Mouse (Mus musculus) gastrocnemius, postnatal 4 days (tissue): ENCODE measurements around the gene Rpp25. TPM values are rescaled to one million over a fixed set of nuclear protein-coding genes. Genes with fewer than 3 reads are reported as not detected.

Source experiments
- DNase-seq, 2 experiments: peaks; one replicate each; pipeline ENCODE4 v3.0.0; 2021 to 2022; ENCODE audit warnings: low spot score in 2 of 2, mixed read lengths in 2 of 2
- total RNA-seq, 2 experiments: library from RNA; stranded (reverse); gene quantifications; 2 replicates each; pipeline ENCODE4 v1.2.3; 2021

Gene Rpp25
- total RNA-seq, 2 experiments from 2014 or later, result 0.26 TPM; not detected in 1

GRCm38 (mm10) chr9:57520375-57521055, 16.7 kb downstream of the Rpp25 start:
- no peak for DNase-seq

- peak; percentile 93 to 96 for DNase-seq
These were observed 17.5 kb downstream of the Rpp25 start, which contains the start of gene Cox5a for GRCm38 (mm10) chr9:57521056-57521911. Gene Cox5a, plus strand, starts transcription at chr9:57521274.

GRCm38 (mm10) chr9:57522114-57522860, 18.5 kb downstream of the Rpp25 start:
- DNase-seq, result no peak

- DNase-seq, result no peak
These were observed 19.0 kb downstream of the Rpp25 start for GRCm38 (mm10) chr9:57522861-57523246.

- no peak for DNase-seq
These were observed 19.9 kb downstream of the Rpp25 start for GRCm38 (mm10) chr9:57523754-57524153.

- DNase-seq, result no peak
These were observed 20.6 kb downstream of the Rpp25 start for GRCm38 (mm10) chr9:57524439-57524838.

- no peak for DNase-seq
These were observed 21.7 kb downstream of the Rpp25 start for GRCm38 (mm10) chr9:57525516-57525915.

GRCm38 (mm10) chr9:57526435-57526834, 22.6 kb downstream of the Rpp25 start:
- no peak for DNase-seq

GRCm38 (mm10) chr9:57531946-57532345, 28.1 kb downstream of the Rpp25 start:
- DNase-seq, result no peak

- DNase-seq, result no peak
These were observed 32.5 kb downstream of the Rpp25 start for GRCm38 (mm10) chr9:57536362-57536761.

- peak; percentile 76 to 93 for DNase-seq
These were observed 33.4 kb downstream of the Rpp25 start, which contains the start of gene Fam219b for GRCm38 (mm10) chr9:57537044-57537727. Gene Fam219b, plus strand, starts transcription at chr9:57537528.

- no peak for DNase-seq
These were observed 33.9 kb downstream of the Rpp25 start for GRCm38 (mm10) chr9:57537728-57538181.

GRCm38 (mm10) chr9:57539550-57539949, 35.7 kb downstream of the Rpp25 start:
- DNase-seq, result no peak

GRCm38 (mm10) chr9:57541312-57541711, 37.5 kb downstream of the Rpp25 start:
- peak in 1 of 2 experiments; percentile 39 for DNase-seq

GRCm38 (mm10) chr9:57543951-57544350, 40.1 kb downstream of the Rpp25 start:
- no peak for DNase-seq

GRCm38 (mm10) chr9:57547287-57547686, 43.5 kb downstream of the Rpp25 start:
- no peak for DNase-seq

- no peak for DNase-seq
These were observed 44.0 kb downstream of the Rpp25 start for GRCm38 (mm10) chr9:57547869-57548268.

- DNase-seq, result no peak
These were observed 45.4 kb downstream of the Rpp25 start for GRCm38 (mm10) chr9:57549186-57549585.

GRCm38 (mm10) chr9:57550126-57550862, 46.5 kb downstream of the Rpp25 start:
- DNase-seq, result no peak
